Mouse (Mus musculus) midbrain, embryonic 15.5 days (tissue): ENCODE data around the gene Htra1. TPM values are rescaled to one million over a fixed set of nuclear protein-coding genes. Genes with fewer than 3 reads are reported as not detected.

Experiments
- ATAC-seq: fragments of 200-750 bp; cut with Nextera tagmentation; replicated peaks from 2 replicates; pipeline ENCODE4 v1.8.0; 2017; ENCODE audit warnings: moderate TSS enrichment
- H3K27ac ChIP-seq: fragments of 300-500 bp; sonication (generic); 2 replicates; pipeline ENCODE4 v1.5.1; 2015; ENCODE audit warnings: mild to moderate bottlenecking, inconsistent platforms
- H3K27me3 ChIP-seq: fragments of 300-500 bp; sonication (generic); replicated peaks from 2 replicates; pipeline ENCODE4 v1.6.1; 2015; ENCODE audit warnings: inconsistent platforms
- H3K36me3 ChIP-seq: fragments of 300-500 bp; sonication (generic); replicated peaks from 2 replicates; pipeline ENCODE4 v1.6.1; 2015; ENCODE audit warnings: inconsistent platforms
- H3K4me1 ChIP-seq: fragments of 300-500 bp; sonication (generic); 2 replicates; pipeline ENCODE4 v1.6.1; 2015; ENCODE audit warnings: inconsistent platforms
- H3K4me2 ChIP-seq: fragments of 300-500 bp; sonication (generic); 2 replicates; pipeline ENCODE4 v1.6.1; 2015; ENCODE audit warnings: inconsistent platforms, mild to moderate bottlenecking, moderate library complexity
- H3K4me3 ChIP-seq: fragments of 300-500 bp; sonication (generic); 2 replicates; pipeline ENCODE4 v1.5.1; 2015; ENCODE audit warnings: mild to moderate bottlenecking, inconsistent platforms
- H3K9ac ChIP-seq: fragments of 300-500 bp; sonication (generic); 2 replicates; pipeline ENCODE4 v1.6.1; 2015; ENCODE audit warnings: mild to moderate bottlenecking, inconsistent platforms
- H3K9me3 ChIP-seq: fragments of 300-500 bp; sonication (generic); 2 replicates; pipeline ENCODE4 v1.6.1; 2016; ENCODE audit warnings: inconsistent platforms
- WGBS: fragments of 180-500 bp; shearing (Covaris S2); methylation state at CpG from one replicate; pipeline ENCODE4 v1.1.7; 2015; ENCODE audit warnings: mixed read lengths; 5-methylcytosine and 5-hydroxymethylcytosine counted together
- polyA plus RNA-seq: library from polyadenylated mRNA; unstranded; fragments of >200 nt; fragmentation: Nextera tagmentation; extraction: Ambion mirVana; gene quantifications from 2 replicates; pipeline ENCODE4 v1.2.1, GENCODE M21; 2015

Htra1 gene
- polyA plus RNA-seq, 1 experiment from 2014 or later = 15.4 TPM

DNA sequence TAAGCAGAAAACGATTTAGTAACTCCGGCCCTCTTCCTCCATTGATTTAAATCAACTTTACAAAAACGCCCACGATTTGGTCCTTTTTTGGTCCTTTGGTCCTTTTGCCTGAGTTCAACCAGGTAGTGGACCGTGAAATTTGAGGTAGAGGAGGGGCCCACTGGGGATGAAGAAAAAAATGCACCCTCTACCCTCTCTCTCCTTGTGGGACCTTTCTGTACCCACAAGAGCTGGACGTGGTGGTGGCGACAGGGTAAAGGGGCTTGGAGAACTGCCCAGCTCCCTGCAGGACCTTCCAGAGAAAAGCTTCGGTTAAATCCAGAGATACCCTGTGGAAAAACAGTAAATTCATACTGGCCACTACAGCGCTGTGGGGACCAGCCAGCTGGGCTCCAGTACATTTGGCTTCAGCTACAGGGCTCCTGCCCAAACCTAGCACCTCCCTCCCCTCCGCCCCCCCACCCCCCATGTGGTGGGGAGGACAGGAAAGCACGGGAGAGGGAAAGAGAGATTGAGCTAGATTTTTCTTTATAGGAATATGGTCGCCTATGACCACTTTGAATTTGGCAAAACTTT is 1.4 kb downstream of the Htra1 start:
- Histone ChIP-seq H3K4me3 (no peak overlapping the region), H3K27me3 (peaks cover 63% of the 10 kb centered on the region), H3K4me2 (peak overlapping the region; percentile 63; the same call in 1 of the 2 replicates), H3K27ac (no peak overlapping the region), H3K4me1 (peaks cover 18% of the 10 kb centered on the region), H3K9me3 (no peaks in the 10 kb centered on the region), H3K36me3 (no peaks in the 10 kb centered on the region), H3K9ac (no peak overlapping the region)
- no peak for ATAC-seq
- WGBS = 30% methylated on average over 12 of the region's 12 CpGs

DNA sequence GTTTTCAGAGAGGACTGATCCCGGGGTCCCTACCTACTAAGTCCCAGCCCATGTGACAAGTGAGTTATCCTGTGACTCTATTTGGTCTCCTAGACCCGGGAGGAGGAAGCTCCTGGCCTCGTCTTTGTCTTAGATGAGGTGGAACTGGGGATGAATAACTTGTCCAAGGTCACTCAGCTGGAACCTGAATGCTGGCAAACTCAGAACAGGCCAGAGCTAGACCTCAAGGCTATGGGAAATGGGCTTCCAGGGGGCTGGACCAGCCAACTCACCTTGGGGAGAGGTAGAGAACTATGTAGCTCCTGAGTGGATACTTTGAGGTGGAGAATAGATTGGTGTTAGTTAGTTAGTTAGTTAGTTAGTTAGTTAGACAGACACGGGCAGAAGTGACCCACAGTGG is 2.1 kb downstream of the Htra1 start:
- no peaks in the 10 kb centered on the region for H3K36me3 ChIP-seq
- WGBS = 53% methylated on average over 4 of the region's 4 CpGs
- H3K4me2 ChIP-seq = no peak overlapping the region
- H3K4me1 ChIP-seq = peaks cover 18% of the 10 kb centered on the region
- no peak overlapping the region for H3K9ac ChIP-seq
- H3K27me3 ChIP-seq = peaks cover 61% of the 10 kb centered on the region
- H3K27ac ChIP-seq = no peak overlapping the region
- H3K4me3 ChIP-seq = no peak overlapping the region
- H3K9me3 ChIP-seq = no peaks in the 10 kb centered on the region
- ATAC-seq = no peak

DNA sequence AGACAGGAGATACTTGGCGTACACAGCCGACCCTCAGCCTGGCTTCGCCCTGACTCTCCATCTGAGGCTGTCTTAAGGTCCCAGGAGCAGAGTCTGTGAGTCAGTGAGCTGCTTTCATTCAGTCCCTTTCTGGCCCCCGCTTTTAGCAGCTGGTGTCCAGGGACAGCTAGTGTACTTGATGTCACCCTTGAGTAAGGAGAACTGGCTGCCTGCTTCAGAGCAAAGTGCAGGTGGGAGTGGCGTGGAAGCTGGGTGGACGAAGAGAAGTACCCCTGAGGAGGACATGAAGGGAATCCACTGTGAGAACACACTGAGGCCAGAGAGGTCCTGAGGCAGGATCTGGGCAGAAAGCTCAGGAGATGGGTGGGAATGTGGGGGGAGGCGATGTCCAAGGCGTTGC is 3.0 kb downstream of the Htra1 start:
- H3K4me3 ChIP-seq = no peak overlapping the region
- H3K4me1 ChIP-seq = peaks cover 18% of the 10 kb centered on the region
- no peak for ATAC-seq
- H3K9me3 ChIP-seq = no peaks in the 10 kb centered on the region
- WGBS = 85% methylated on average over 8 of the region's 8 CpGs
- peaks cover 52% of the 10 kb centered on the region for H3K27me3 ChIP-seq
- no peak overlapping the region for H3K9ac ChIP-seq
- H3K36me3 ChIP-seq = no peaks in the 10 kb centered on the region
- no peak overlapping the region for H3K4me2 ChIP-seq
- H3K27ac ChIP-seq = no peak overlapping the region

DNA sequence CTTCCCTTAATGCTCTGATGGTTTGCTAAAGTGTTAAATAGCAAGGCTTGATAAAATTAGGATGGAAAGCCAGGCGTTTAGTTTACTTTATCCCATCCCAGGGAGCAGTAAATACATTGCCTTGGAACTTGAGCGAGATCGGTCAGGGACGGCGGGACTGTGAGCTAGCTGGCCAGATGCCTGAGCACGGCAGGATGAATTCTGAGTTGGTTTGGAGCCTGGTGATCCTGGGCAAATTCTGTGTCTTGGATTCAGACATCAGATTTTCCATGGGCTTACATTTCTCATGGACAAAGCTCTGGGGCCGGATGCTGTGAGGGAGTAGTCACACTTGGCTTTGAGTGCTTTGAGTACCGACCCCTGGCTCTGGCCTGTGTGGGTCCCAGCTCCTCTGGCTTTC is 4.8 kb downstream of the Htra1 start:
- no peak overlapping the region for H3K4me2 ChIP-seq
- H3K4me1 ChIP-seq = peaks cover 12% of the 10 kb centered on the region
- H3K27ac ChIP-seq = no peak overlapping the region
- WGBS = 65% methylated on average over 8 of the region's 8 CpGs
- no peaks in the 10 kb centered on the region for H3K36me3 ChIP-seq
- H3K9ac ChIP-seq = no peak overlapping the region
- H3K4me3 ChIP-seq = no peak overlapping the region
- peaks cover 34% of the 10 kb centered on the region for H3K27me3 ChIP-seq
- no peaks in the 10 kb centered on the region for H3K9me3 ChIP-seq
- no peak for ATAC-seq

DNA sequence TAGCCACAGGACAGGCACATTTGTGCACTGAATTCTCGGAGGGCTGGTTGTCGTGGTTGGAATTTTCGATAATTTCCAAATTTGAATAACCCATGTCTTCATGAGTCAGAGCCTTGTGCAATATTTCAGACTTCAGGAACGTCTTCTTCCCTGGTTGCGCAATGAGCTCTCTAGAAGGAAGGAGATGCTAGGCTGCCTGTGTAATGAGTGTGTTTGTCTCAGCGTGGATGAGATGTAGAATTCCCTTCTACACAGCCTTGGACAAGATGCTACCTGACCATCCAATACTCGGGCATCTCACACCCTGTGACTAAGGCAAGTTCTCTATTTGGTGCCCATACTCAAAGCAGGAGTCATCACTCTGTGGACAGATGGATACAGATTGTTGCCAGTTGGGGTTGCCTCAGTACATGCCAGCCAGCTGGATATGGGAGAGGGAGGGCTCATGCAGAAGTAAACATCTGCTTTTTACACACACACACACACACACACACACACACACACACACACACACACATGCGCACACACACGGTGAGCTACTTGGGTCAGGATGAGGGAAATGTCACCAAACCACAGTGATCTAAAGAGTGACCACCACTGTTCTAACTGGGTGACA is 7.5 kb downstream of the Htra1 start:
- Histone ChIP-seq H3K36me3 (no peaks in the 10 kb centered on the region), H3K4me2 (no peak overlapping the region), H3K9ac (no peak overlapping the region), H3K27ac (no peak overlapping the region), H3K27me3 (peaks cover 8% of the 10 kb centered on the region), H3K4me3 (no peak overlapping the region), H3K9me3 (no peaks in the 10 kb centered on the region), H3K4me1 (no peaks in the 10 kb centered on the region)
- 90% methylated on average over 9 of the region's 9 CpGs for WGBS
- no peak for ATAC-seq

DNA sequence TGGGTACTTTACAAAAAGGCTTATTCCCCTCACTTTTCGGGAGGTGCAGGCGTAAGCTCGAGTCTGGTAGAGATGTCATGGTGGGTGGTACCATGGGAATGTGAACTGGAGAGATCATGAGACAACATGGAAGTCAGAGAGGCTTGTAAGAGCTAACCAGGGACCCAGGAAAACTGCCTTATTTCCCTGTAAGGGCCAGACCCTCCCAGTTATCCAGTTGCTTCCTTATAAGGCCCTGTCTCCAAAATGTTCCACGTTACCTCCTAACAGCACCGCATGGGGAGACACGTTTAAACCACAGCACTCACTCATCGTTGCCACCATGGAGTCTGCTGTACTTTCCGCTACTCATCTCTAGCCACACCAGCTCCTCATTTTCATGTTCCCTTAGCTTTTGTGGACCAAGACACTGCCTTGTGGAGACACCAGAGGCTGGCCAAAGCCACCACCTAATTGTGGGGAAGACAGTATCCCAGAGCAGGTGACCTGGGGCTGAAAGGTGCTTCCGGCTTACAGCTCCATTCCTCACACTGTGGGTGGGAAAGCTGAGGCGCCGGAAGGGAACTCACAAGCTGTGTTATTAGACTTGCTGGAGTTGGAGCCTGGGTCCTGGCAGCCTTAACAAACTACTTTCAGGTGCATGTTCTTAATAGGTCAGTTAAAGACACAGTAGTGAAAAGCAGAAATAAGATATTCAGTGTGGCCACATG is 9.0 kb downstream of the Htra1 start:
- 88% methylated on average over 11 of the region's 11 CpGs for WGBS
- H3K9me3 ChIP-seq = no peaks in the 10 kb centered on the region
- no peak overlapping the region for H3K27ac ChIP-seq
- H3K4me1 ChIP-seq = no peaks in the 10 kb centered on the region
- no peak overlapping the region for H3K9ac ChIP-seq
- no peaks in the 10 kb centered on the region for H3K27me3 ChIP-seq
- H3K4me3 ChIP-seq = no peak overlapping the region
- no peak overlapping the region for H3K4me2 ChIP-seq
- H3K36me3 ChIP-seq = no peaks in the 10 kb centered on the region
- ATAC-seq = no peak

DNA sequence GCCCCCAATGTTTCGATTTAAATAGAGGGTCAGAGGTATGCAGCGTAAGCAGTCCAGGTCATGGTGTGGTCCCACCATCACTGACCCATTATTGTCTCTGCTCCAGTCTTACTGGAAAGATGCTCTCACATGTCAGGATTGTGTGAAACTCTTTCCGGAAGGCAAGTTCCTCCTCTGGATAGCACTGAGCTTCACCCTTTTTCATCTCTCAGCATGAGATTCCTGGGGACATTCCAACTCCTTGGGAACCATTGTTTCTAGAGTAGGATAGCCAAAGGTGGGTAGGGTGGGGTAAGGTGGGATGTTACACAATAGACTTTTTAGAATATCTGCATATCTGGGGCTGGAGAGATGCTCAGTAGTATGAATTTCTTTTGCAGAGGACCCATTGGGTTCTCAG is 9.8 kb downstream of the Htra1 start:
- no peaks in the 10 kb centered on the region for H3K36me3 ChIP-seq
- H3K4me3 ChIP-seq = no peak overlapping the region
- no peak overlapping the region for H3K9ac ChIP-seq
- H3K9me3 ChIP-seq = no peaks in the 10 kb centered on the region
- no peak for ATAC-seq
- no peaks in the 10 kb centered on the region for H3K27me3 ChIP-seq
- H3K4me2 ChIP-seq = no peak overlapping the region
- WGBS = 88% methylated on average over 3 of the region's 3 CpGs
- H3K27ac ChIP-seq = no peak overlapping the region
- H3K4me1 ChIP-seq = no peaks in the 10 kb centered on the region

DNA sequence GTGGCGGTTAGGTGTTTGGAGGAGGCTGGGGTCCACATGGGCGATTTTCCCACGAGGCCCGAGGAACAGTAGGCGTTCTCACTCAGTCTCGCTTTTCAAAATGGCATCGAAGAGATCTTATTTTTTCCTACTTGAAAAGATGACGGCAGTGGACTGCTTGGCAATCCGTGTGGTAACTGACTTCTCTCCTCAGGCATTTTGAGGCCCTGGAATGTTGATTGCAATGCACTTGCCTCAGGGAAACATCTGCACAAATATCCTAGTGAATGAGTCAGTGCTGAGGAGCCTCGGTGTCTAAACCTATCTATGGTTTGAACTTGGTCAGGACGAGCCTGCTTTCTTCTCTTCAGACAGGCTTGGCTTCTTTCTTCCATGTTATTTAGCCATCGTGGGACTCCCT is 10.4 kb downstream of the Htra1 start:
- no peaks in the 10 kb centered on the region for H3K9me3 ChIP-seq
- no peaks in the 10 kb centered on the region for H3K36me3 ChIP-seq
- H3K27me3 ChIP-seq = no peaks in the 10 kb centered on the region
- no peak overlapping the region for H3K27ac ChIP-seq
- H3K4me3 ChIP-seq = no peak overlapping the region
- no peak overlapping the region for H3K9ac ChIP-seq
- no peak for ATAC-seq
- WGBS = 87% methylated on average over 12 of the region's 12 CpGs
- H3K4me1 ChIP-seq = no peaks in the 10 kb centered on the region
- no peak overlapping the region for H3K4me2 ChIP-seq

DNA sequence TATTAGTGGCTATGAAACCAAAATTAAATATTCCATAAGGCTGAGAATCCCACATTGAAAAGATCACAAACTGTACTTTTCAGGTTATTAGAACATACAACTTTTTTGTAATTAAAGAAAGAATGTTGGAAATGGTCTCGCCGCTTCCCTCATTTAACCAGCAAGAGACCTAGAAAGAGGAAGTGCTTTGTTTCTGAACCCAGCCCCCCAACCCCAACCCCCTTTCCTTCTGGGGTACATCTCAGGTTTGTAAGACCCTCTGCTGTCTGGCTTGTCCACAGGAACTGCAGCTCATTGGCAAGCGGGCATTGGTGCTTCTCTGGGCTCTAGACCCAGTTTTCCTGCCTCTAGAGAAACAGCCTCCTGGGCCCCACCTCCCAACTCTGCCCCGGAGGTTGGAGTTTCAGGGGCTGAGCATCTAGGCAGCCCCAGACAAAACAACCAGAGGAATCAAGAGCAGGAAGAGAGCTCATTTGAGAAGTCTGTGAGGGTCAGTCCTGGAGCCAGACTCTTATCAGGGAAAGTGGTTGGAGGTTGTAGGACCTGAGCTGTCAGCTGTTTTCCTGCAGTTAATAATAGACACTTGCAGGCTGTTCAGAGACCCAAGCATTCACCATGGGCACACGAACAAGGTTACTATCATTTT is 12.8 kb downstream of the Htra1 start:
- no peak for ATAC-seq
- H3K27ac ChIP-seq = no peak overlapping the region

DNA sequence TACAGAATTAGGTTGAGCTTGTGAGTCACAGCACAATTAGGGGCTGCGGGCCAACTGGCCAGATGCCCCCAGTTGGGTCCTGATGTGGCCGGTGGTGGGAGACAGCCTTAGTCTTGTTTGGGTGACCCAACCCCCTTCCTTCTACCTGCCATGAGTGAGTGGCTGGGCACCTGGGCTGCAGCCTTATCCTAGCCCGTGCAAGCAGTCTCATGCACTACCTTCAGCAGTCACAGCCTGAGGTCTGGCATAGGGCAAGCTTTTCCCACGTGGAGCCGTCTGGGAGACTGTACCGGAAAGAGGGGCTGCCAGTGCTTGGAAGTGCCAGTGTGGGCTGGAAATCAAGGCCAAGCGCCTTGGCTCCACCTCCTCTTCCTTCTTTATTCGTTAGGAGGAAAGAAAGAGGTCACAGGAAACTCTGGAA is 13.4 kb downstream of the Htra1 start:
- Histone ChIP-seq H3K27me3 (no peaks in the 10 kb centered on the region), H3K9me3 (no peaks in the 10 kb centered on the region), H3K4me2 (no peak overlapping the region), H3K27ac (no peak overlapping the region), H3K36me3 (no peaks in the 10 kb centered on the region), H3K4me3 (no peak overlapping the region), H3K9ac (no peak overlapping the region), H3K4me1 (no peaks in the 10 kb centered on the region)
- 55% methylated on average over 8 of the region's 8 CpGs for WGBS
- no peak for ATAC-seq

More for the DNA sequence above, 12.8 kb downstream of the Htra1 start:
- Histone ChIP-seq H3K9me3 (no peaks in the 10 kb centered on the region), H3K27me3 (no peaks in the 10 kb centered on the region), H3K4me3 (no peak overlapping the region), H3K4me1 (no peaks in the 10 kb centered on the region), H3K9ac (no peak overlapping the region), H3K4me2 (no peak overlapping the region), H3K36me3 (no peaks in the 10 kb centered on the region)
- WGBS = 73% methylated on average over 5 of the region's 5 CpGs

DNA sequence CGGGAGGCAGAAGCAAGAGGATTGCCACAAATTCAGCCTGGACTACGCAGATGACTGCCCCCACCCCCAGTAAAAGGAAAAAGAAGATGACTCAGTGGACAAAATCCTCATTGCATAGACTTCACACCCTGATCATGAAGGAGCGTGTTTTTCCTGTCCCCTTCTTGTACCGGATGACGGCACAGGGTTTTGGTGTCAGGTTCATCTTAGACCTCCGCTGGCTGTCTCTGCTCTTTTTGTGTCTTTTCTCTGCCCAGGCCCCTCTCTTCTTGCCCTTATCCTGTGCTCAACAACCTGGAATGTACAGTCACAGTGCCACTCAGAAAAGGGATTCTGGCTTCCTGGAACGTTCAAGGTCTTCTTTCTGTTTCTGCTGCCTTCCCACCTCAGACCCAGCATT is 14.6 kb downstream of the Htra1 start:
- H3K4me1 ChIP-seq = no peaks in the 10 kb centered on the region
- ATAC-seq = no peak
- no peak overlapping the region for H3K27ac ChIP-seq
- H3K9ac ChIP-seq = no peak overlapping the region
- H3K4me2 ChIP-seq = no peak overlapping the region
- no peaks in the 10 kb centered on the region for H3K9me3 ChIP-seq
- 87% methylated on average over 7 of the region's 7 CpGs for WGBS
- no peaks in the 10 kb centered on the region for H3K36me3 ChIP-seq
- no peaks in the 10 kb centered on the region for H3K27me3 ChIP-seq
- no peak overlapping the region for H3K4me3 ChIP-seq

DNA sequence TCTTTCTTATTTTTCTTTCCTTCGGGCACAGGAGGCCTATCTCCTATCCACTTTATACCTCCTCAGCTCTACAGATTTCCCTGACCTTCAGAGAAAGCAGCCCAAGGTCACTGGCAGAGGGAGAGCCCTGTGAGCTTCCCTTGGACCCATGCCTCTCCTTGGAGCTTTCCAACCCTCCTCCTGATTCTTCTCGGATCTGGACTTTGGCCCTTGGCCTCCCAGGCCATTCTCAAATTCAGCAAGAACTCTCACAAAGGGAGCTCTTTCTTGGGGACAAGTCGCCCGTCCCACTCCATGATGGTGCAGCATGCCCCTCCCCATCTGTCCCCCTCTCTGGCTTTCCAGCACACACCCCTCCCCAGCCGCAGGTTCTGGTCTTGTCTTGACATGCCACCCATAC is 15.1 kb downstream of the Htra1 start:
- no peaks in the 10 kb centered on the region for H3K36me3 ChIP-seq
- H3K9ac ChIP-seq = no peak overlapping the region
- no peak overlapping the region for H3K4me3 ChIP-seq
- 91% methylated on average over 5 of the region's 5 CpGs for WGBS
- no peak overlapping the region for H3K4me2 ChIP-seq
- H3K9me3 ChIP-seq = no peaks in the 10 kb centered on the region
- no peaks in the 10 kb centered on the region for H3K27me3 ChIP-seq
- ATAC-seq = no peak
- H3K27ac ChIP-seq = no peak overlapping the region
- no peaks in the 10 kb centered on the region for H3K4me1 ChIP-seq
